Mouse (Mus musculus): ENCODE results near the gene Snx11. TPM values are rescaled to one million over a fixed set of nuclear protein-coding genes. Genes with fewer than 3 reads are reported as not detected.

Snx11 gene
- polyA plus RNA-seq, 1 experiment from 2014 or later = 44.1 TPM

GRCm38 (mm10) chr11:96736361-96736760 lies 41.0 kb downstream of the Snx11 start:
- 15% methylated on average over 11 of the region's 11 CpGs for WGBS
- no peaks in the 10 kb centered on the region for H3K9me3 ChIP-seq (ENCODE audit: control insufficient read depth, low read length)
- no peak overlapping the region for H3K27ac ChIP-seq (ENCODE audit: low read length)
- H3K4me3 ChIP-seq (replicated peaks; ENCODE audit: low read length) = peak overlapping the region; percentile 17
- H3K36me3 ChIP-seq (ENCODE audit: control insufficient read depth, insufficient read depth) = no peaks in the 10 kb centered on the region
- peaks cover 25% of the 10 kb centered on the region for H3K27me3 ChIP-seq (replicated peaks; ENCODE audit: control insufficient read depth, insufficient read depth, low read length)
- H3K4me1 ChIP-seq (replicated peaks; ENCODE audit: control insufficient read depth, insufficient read depth, low read length) = peaks cover 14% of the 10 kb centered on the region
- no peak for ATAC-seq
- H3K4me2 ChIP-seq (ENCODE audit: low read length) = peak overlapping the region; percentile 48
- H3K9ac ChIP-seq (replicated peaks; ENCODE audit: low read depth, low read length) = no peak overlapping the region

- Histone ChIP-seq H3K4me2 (ENCODE audit: low read length) (peak overlapping the region; percentile 48), H3K27me3 (replicated peaks; ENCODE audit: control insufficient read depth, insufficient read depth, low read length) (peaks cover 25% of the 10 kb centered on the region), H3K9me3 (ENCODE audit: control insufficient read depth, low read length) (no peaks in the 10 kb centered on the region), H3K27ac (ENCODE audit: low read length) (no peak overlapping the region), H3K4me3 (replicated peaks; ENCODE audit: low read length) (peak overlapping the region; percentile 17), H3K36me3 (ENCODE audit: control insufficient read depth, insufficient read depth) (no peaks in the 10 kb centered on the region), H3K4me1 (replicated peaks; ENCODE audit: control insufficient read depth, insufficient read depth, low read length) (peaks cover 14% of the 10 kb centered on the region), H3K9ac (replicated peaks; ENCODE audit: low read depth, low read length) (no peak overlapping the region)
- under 1% methylated on average over 19 of the region's 19 CpGs for WGBS
- peak; percentile 80 for ATAC-seq
Observed at GRCm38 (mm10) chr11:96735908-96736307, 41.5 kb downstream of the Snx11 start.

- H3K4me1 ChIP-seq (replicated peaks; ENCODE audit: control insufficient read depth, insufficient read depth, low read length) = peaks cover 32% of the 10 kb centered on the region
- no peak overlapping the region for H3K4me3 ChIP-seq (replicated peaks; ENCODE audit: low read length)
- WGBS = 42% methylated on average over 4 of the region's 4 CpGs
- H3K4me2 ChIP-seq (ENCODE audit: low read length) = no peak overlapping the region
- no peak overlapping the region for H3K9ac ChIP-seq (replicated peaks; ENCODE audit: low read depth, low read length)
- peaks cover 12% of the 10 kb centered on the region for H3K27me3 ChIP-seq (replicated peaks; ENCODE audit: control insufficient read depth, insufficient read depth, low read length)
- H3K27ac ChIP-seq (ENCODE audit: low read length) = no peak overlapping the region
- H3K9me3 ChIP-seq (ENCODE audit: control insufficient read depth, low read length) = no peaks in the 10 kb centered on the region
- no peak for ATAC-seq
- H3K36me3 ChIP-seq (ENCODE audit: control insufficient read depth, insufficient read depth) = no peaks in the 10 kb centered on the region
Observed at GRCm38 (mm10) chr11:96732657-96733056, 44.7 kb downstream of the Snx11 start.

GRCm38 (mm10) chr11:96730327-96730726 lies 47.0 kb downstream of the Snx11 start:
- Histone ChIP-seq H3K27ac (ENCODE audit: low read length) (no peak overlapping the region), H3K4me3 (replicated peaks; ENCODE audit: low read length) (no peak overlapping the region), H3K4me2 (ENCODE audit: low read length) (peak overlapping the region; percentile 7; the same call in 1 of the 2 replicates)

GRCm38 (mm10) chr11:96729462-96729861 lies 47.9 kb downstream of the Snx11 start:
- Histone ChIP-seq H3K9ac (replicated peaks; ENCODE audit: low read depth, low read length) (no peak overlapping the region), H3K27me3 (replicated peaks; ENCODE audit: control insufficient read depth, insufficient read depth, low read length) (no peaks in the 10 kb centered on the region; the same call in 1 of the 2 replicates), H3K4me3 (replicated peaks; ENCODE audit: low read length) (no peak overlapping the region), H3K9me3 (ENCODE audit: control insufficient read depth, low read length) (no peaks in the 10 kb centered on the region), H3K36me3 (ENCODE audit: control insufficient read depth, insufficient read depth) (no peaks in the 10 kb centered on the region), H3K4me2 (ENCODE audit: low read length) (peak overlapping the region; percentile 14), H3K27ac (ENCODE audit: low read length) (0 out of 2 replicates have a peak overlapping the region, but pooled peaks have one; percentile 34), H3K4me1 (replicated peaks; ENCODE audit: control insufficient read depth, insufficient read depth, low read length) (peaks cover 25% of the 10 kb centered on the region)
- 13% methylated on average over 9 of the region's 9 CpGs for WGBS
- ATAC-seq = peak; percentile 33

More at GRCm38 (mm10) chr11:96730327-96730726, 47.0 kb downstream of the Snx11 start:
- no peaks in the 10 kb centered on the region for H3K36me3 ChIP-seq (ENCODE audit: control insufficient read depth, insufficient read depth)
- WGBS = 38% methylated on average over 5 of the region's 5 CpGs
- peaks cover 25% of the 10 kb centered on the region for H3K4me1 ChIP-seq (replicated peaks; ENCODE audit: control insufficient read depth, insufficient read depth, low read length)
- H3K9me3 ChIP-seq (ENCODE audit: control insufficient read depth, low read length) = no peaks in the 10 kb centered on the region
- ATAC-seq = peak; percentile 18; the same call in 1 of the 2 replicates
- no peak overlapping the region for H3K9ac ChIP-seq (replicated peaks; ENCODE audit: low read depth, low read length)
- no peaks in the 10 kb centered on the region; the same call in 1 of the 2 replicates for H3K27me3 ChIP-seq (replicated peaks; ENCODE audit: control insufficient read depth, insufficient read depth, low read length)

- 65% methylated on average over 2 of the region's 2 CpGs for WGBS
- H3K9ac ChIP-seq (replicated peaks; ENCODE audit: low read depth, low read length) = no peak overlapping the region
- no peaks in the 10 kb centered on the region for H3K9me3 ChIP-seq (ENCODE audit: control insufficient read depth, low read length)
- no peaks in the 10 kb centered on the region for H3K36me3 ChIP-seq (ENCODE audit: control insufficient read depth, insufficient read depth)
- no peak overlapping the region for H3K4me3 ChIP-seq (replicated peaks; ENCODE audit: low read length)
- H3K4me1 ChIP-seq (replicated peaks; ENCODE audit: control insufficient read depth, insufficient read depth, low read length) = peaks cover 25% of the 10 kb centered on the region
- H3K27ac ChIP-seq (ENCODE audit: low read length) = no peak overlapping the region
- H3K27me3 ChIP-seq (replicated peaks; ENCODE audit: control insufficient read depth, insufficient read depth, low read length) = no peaks in the 10 kb centered on the region; the same call in 1 of the 2 replicates
- no peak overlapping the region for H3K4me2 ChIP-seq (ENCODE audit: low read length)
- ATAC-seq = no peak
Observed at GRCm38 (mm10) chr11:96728577-96728976, 48.8 kb downstream of the Snx11 start.

- Histone ChIP-seq H3K27ac (ENCODE audit: low read length) (no peak overlapping the region), H3K9ac (replicated peaks; ENCODE audit: low read depth, low read length) (no peak overlapping the region), H3K9me3 (ENCODE audit: control insufficient read depth, low read length) (no peaks in the 10 kb centered on the region), H3K27me3 (replicated peaks; ENCODE audit: control insufficient read depth, insufficient read depth, low read length) (no peaks in the 10 kb centered on the region), H3K4me1 (replicated peaks; ENCODE audit: control insufficient read depth, insufficient read depth, low read length) (peaks cover 25% of the 10 kb centered on the region), H3K36me3 (ENCODE audit: control insufficient read depth, insufficient read depth) (no peaks in the 10 kb centered on the region), H3K4me3 (replicated peaks; ENCODE audit: low read length) (no peak overlapping the region), H3K4me2 (ENCODE audit: low read length) (no peak overlapping the region)
- ATAC-seq = no peak
- 81% methylated on average over 1 of the region's 1 CpGs for WGBS
Observed at GRCm38 (mm10) chr11:96725833-96726232, 51.5 kb downstream of the Snx11 start.

GRCm38 (mm10) chr11:96718609-96719008 lies 58.8 kb downstream of the Snx11 start:
- H3K9me3 ChIP-seq (ENCODE audit: control insufficient read depth, low read length) = no peaks in the 10 kb centered on the region
- H3K4me2 ChIP-seq (ENCODE audit: low read length) = no peak overlapping the region
- H3K27ac ChIP-seq (ENCODE audit: low read length) = no peak overlapping the region
- H3K4me3 ChIP-seq (replicated peaks; ENCODE audit: low read length) = no peak overlapping the region
- no peak for ATAC-seq
- H3K36me3 ChIP-seq (ENCODE audit: control insufficient read depth, insufficient read depth) = no peaks in the 10 kb centered on the region
- H3K27me3 ChIP-seq (replicated peaks; ENCODE audit: control insufficient read depth, insufficient read depth, low read length) = no peaks in the 10 kb centered on the region
- 24% methylated on average over 7 of the region's 7 CpGs for WGBS
- no peak overlapping the region for H3K9ac ChIP-seq (replicated peaks; ENCODE audit: low read depth, low read length)
- H3K4me1 ChIP-seq (replicated peaks; ENCODE audit: control insufficient read depth, insufficient read depth, low read length) = peaks cover 3% of the 10 kb centered on the region

Measured in forebrain, embryonic 16.5 days (tissue).